Mouse (Mus musculus): ENCODE results near the gene Gcc1. TPM values are rescaled to one million over a fixed set of nuclear protein-coding genes. Genes with fewer than 3 reads are reported as not detected.

Gene Gcc1
- total and polyA plus RNA-seq, 3 experiments = 4.4 to 7.4 (median 7.2) TPM

GRCm38 (mm10) chr6:28450481-28450880, 22.3 kb upstream of the Gcc1 start:
- no peak for DNase-seq (ENCODE audit: extremely low read depth)
- H3K79me2 ChIP-seq (replicated peaks; ENCODE audit: control insufficient read depth, extremely low read depth, insufficient read depth, poor library complexity, severe bottlenecking) = no peaks in the 10 kb centered on the region
- no peak overlapping the region for H3K9ac ChIP-seq (ENCODE audit: insufficient read depth, low read depth)
- H3K27me3 ChIP-seq (replicated peaks) = peaks cover 29% of the 10 kb centered on the region
- H3K4me1 ChIP-seq (ENCODE audit: control insufficient read depth in 1 of 2, insufficient read depth in 2 of 2) = peaks cover 0 to 3% of the 10 kb centered on the region in 2 experiments; a peak in 3 of 4 replicates
- TF ChIP-seq JUN (IDR thresholded peaks at IDR 0.05; ENCODE audit: insufficient read depth, low read depth, low read length) (no peak), ZMIZ1 (IDR thresholded peaks at IDR 0.05; ENCODE audit: low read depth, low read length) (no peak), UBTF (IDR thresholded peaks at IDR 0.05; ENCODE audit: low read depth, low read length) (no peak), TCF12 (IDR thresholded peaks at IDR 0.05; ENCODE audit: low read depth, low read length) (no peak), MXI1 (IDR thresholded peaks at IDR 0.05; ENCODE audit: low read depth, low read length) (no peak), SIN3A (IDR thresholded peaks at IDR 0.05; ENCODE audit: low read length) (no peak), HCFC1 (IDR thresholded peaks at IDR 0.05; ENCODE audit: low read depth, low read length) (no peak), POLR2A (IDR thresholded peaks at IDR 0.05; ENCODE audit: low read depth, low read length) (no peak), ZNF384 (IDR thresholded peaks at IDR 0.05; ENCODE audit: low read depth, low read length) (no peak), EP300 (IDR thresholded peaks at IDR 0.05; ENCODE audit: low read length) (no peak), USF1 (IDR thresholded peaks at IDR 0.05; ENCODE audit: low read depth, low read length) (no peak), TBP (conservative IDR thresholded peaks at IDR 0.05; ENCODE audit: low read depth, low read length) (no peak), IRF4 (IDR thresholded peaks at IDR 0.05; ENCODE audit: low read depth, low read length) (no peak), NELFE (IDR thresholded peaks at IDR 0.05; ENCODE audit: low read depth, low read length) (no peak), ZC3H11A (IDR thresholded peaks at IDR 0.05; ENCODE audit: low read depth, low read length) (no peak)
- no peak overlapping the region for H3K27ac ChIP-seq (ENCODE audit: insufficient read depth, low read depth)
- no peaks in the 10 kb centered on the region for H3K9me3 ChIP-seq (replicated peaks; ENCODE audit: low read length)
- dilution Hi-C loops (cut with MboI; ENCODE audit: extremely low pct_ligation_motif_present, extremely low pct_unique_long_range_greater_than_20kb, low sequenced_read_pairs) = no loop called here
- in situ Hi-C loops (cut with MboI; ENCODE audit: low pct_ligation_motif_present, low pct_unique_long_range_greater_than_20kb, low sequenced_read_pairs) = no loop called here
- H3K4me2 ChIP-seq (ENCODE audit: insufficient read depth, low read depth, poor library complexity, severe bottlenecking) = no peak overlapping the region
- H3K4me3 ChIP-seq (replicated peaks in 1 of 3; ENCODE audit: low read depth in 2 of 3, low read length in 2 of 3, poor library complexity in 1 of 3) = no peak overlapping the region
- H3K36me3 ChIP-seq (replicated peaks in 1 of 2; ENCODE audit: control insufficient read depth in 1 of 2, insufficient read depth in 1 of 2, low read length in 1 of 2) = no peaks in the 10 kb centered on the region

DNA sequence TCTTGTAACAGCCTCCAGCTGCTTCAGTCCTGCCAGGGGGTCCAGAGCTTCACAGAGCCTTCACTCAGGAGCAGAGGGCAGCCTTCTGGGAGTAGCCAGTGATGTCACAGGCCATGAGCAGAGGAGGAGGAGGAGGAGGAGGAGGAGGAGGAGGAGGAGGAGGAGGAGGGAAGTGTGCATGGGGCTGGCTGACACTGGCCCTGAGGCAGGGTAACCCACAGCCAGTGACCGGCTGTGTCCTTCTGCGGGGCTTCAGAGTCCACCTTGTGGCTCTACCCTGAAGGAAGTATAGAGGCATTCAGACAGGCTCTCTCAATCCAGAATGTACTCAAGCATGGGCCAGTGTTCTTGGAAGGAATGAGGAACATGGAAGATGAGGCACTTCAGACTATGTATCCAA, 21.1 kb upstream of the Gcc1 start, which contains the start of gene Pax4:
Gene Pax4 (minus strand): TSS at position 101 of the 400 bp plus-strand sequence.
- TF ChIP-seq CHD1 (IDR thresholded peaks at IDR 0.05; ENCODE audit: low read depth, low read length) = no peak
- TF ChIP-seq POLR2AphosphoS2 (IDR thresholded peaks at IDR 0.05; ENCODE audit: low read depth, low read length) = no peak
- TF ChIP-seq UBTF (IDR thresholded peaks at IDR 0.05; ENCODE audit: low read depth, low read length) = no peak
- TF ChIP-seq BHLHE40 (IDR thresholded peaks at IDR 0.05; ENCODE audit: low read depth, low read length) = no peak
- TF ChIP-seq POLR2A (IDR thresholded peaks at IDR 0.05; ENCODE audit: low read depth, low read length) = no peak
- no peak for TF ChIP-seq ZMIZ1 (IDR thresholded peaks at IDR 0.05; ENCODE audit: low read depth, low read length)
- no peak for TF ChIP-seq USF1 (IDR thresholded peaks at IDR 0.05; ENCODE audit: low read depth, low read length)
- DNase-seq (ENCODE audit: extremely low read depth) = no peak
- Histone ChIP-seq H3K4me3 (replicated peaks in 1 of 3; ENCODE audit: low read depth in 2 of 3, low read length in 2 of 3, poor library complexity in 1 of 3) (no peak within 1 kb of the TSS), H3K79me2 (replicated peaks; ENCODE audit: control insufficient read depth, extremely low read depth, insufficient read depth, poor library complexity, severe bottlenecking) (no peaks in the 10 kb centered on the region), H3K36me3 (replicated peaks in 1 of 2; ENCODE audit: control insufficient read depth in 1 of 2, insufficient read depth in 1 of 2, low read length in 1 of 2) (no peaks in the 10 kb centered on the region), H3K4me2 (ENCODE audit: insufficient read depth, low read depth, poor library complexity, severe bottlenecking) (no peak within 1 kb of the TSS), H3K27ac (ENCODE audit: insufficient read depth, low read depth) (no peak within 1 kb of the TSS), H3K4me1 (ENCODE audit: control insufficient read depth in 1 of 2, insufficient read depth in 2 of 2) (peaks cover 0 to 3% of the 10 kb centered on the region in 2 experiments; a peak in 3 of 4 replicates), H3K9ac (ENCODE audit: insufficient read depth, low read depth) (no peak within 1 kb of the TSS), H3K27me3 (replicated peaks) (peaks cover 34% of the 10 kb centered on the region), H3K9me3 (replicated peaks; ENCODE audit: low read length) (no peaks in the 10 kb centered on the region)
- dilution Hi-C loops (cut with MboI; ENCODE audit: extremely low pct_ligation_motif_present, extremely low pct_unique_long_range_greater_than_20kb, low sequenced_read_pairs) = no loop called here
- in situ Hi-C loops (cut with MboI; ENCODE audit: low pct_ligation_motif_present, low pct_unique_long_range_greater_than_20kb, low sequenced_read_pairs) = no loop called here

Data from CH12.LX (cell line).